Mouse (Mus musculus) erythroid progenitor cell, adult 5-6 weeks (primary cell): ENCODE measurements around the gene Erbb4. TPM values are rescaled to one million over a fixed set of nuclear protein-coding genes. Genes with fewer than 3 reads are reported as not detected.

Experiments
- ATAC-seq: replicated peaks from 2 replicates; pipeline ENCODE4 v1.8.0; 2016; ENCODE audit warnings: moderate number of reproducible peaks, mild to moderate bottlenecking, moderate TSS enrichment, inconsistent platforms; ENCODE audit not compliant: poor library complexity, low FRiP score, severe bottlenecking
- total RNA-seq, 2 experiments: library from RNA; stranded (forward) in 1 of 2; stranded (reverse) in 1 of 2; fragments of 150-400 nt in 1 of 2; fragments of 186-747, 209-891 nt in 1 of 2; gene quantifications; 2 replicates each; pipeline versions ENCODE4 v1.2.3 to v1.2.4; 2015 to 2017; ENCODE audit warnings: low replicate concordance in 2 of 2

Erbb4 gene
- total RNA-seq (2015; ENCODE audit: low replicate concordance) (not detected in 2 replicates), total RNA-seq (2017; ENCODE audit: low replicate concordance) (not detected in 2 replicates)

- no peak for ATAC-seq
Observed at GRCm38 (mm10) chr1:69107485-69108158, at the start of gene Erbb4. Erbb4 (minus strand) TSS chr1:69108059.

- ATAC-seq: no peak
Observed at GRCm38 (mm10) chr1:69157346-69157745, 49.5 kb upstream of the Erbb4 start.

GRCm38 (mm10) chr1:69141341-69141740 lies 33.5 kb upstream of the Erbb4 start:
- ATAC-seq: no peak

GRCm38 (mm10) chr1:69139519-69139868 lies 31.6 kb upstream of the Erbb4 start:
- ATAC-seq: no peak

GRCm38 (mm10) chr1:69138856-69139518 lies 31.1 kb upstream of the Erbb4 start:
- ATAC-seq: no peak

- ATAC-seq: no peak
Observed at GRCm38 (mm10) chr1:69124147-69124848, 16.4 kb upstream of the Erbb4 start.

- ATAC-seq: no peak
Observed at GRCm38 (mm10) chr1:69118249-69118938, 10.5 kb upstream of the Erbb4 start.

GRCm38 (mm10) chr1:69108159-69108925 lies 483 bp upstream of the Erbb4 start:
- no peak for ATAC-seq

GRCm38 (mm10) chr1:69106937-69107461 lies 860 bp downstream of the Erbb4 start:
- ATAC-seq: no peak

- ATAC-seq: no peak
Observed at GRCm38 (mm10) chr1:69106322-69106761, 1.5 kb downstream of the Erbb4 start.

GRCm38 (mm10) chr1:69105493-69106321 lies 2.2 kb downstream of the Erbb4 start:
- no peak for ATAC-seq

- ATAC-seq: no peak
Observed at GRCm38 (mm10) chr1:69105096-69105492, 2.8 kb downstream of the Erbb4 start.

GRCm38 (mm10) chr1:69103211-69103706 lies 4.6 kb downstream of the Erbb4 start:
- ATAC-seq: no peak

- no peak for ATAC-seq
Observed at GRCm38 (mm10) chr1:69101670-69102069, 6.2 kb downstream of the Erbb4 start.

GRCm38 (mm10) chr1:69093052-69093451 lies 14.8 kb downstream of the Erbb4 start:
- ATAC-seq: no peak

- no peak for ATAC-seq
Observed at GRCm38 (mm10) chr1:69089331-69089730, 18.5 kb downstream of the Erbb4 start.

GRCm38 (mm10) chr1:69085753-69086152 lies 22.1 kb downstream of the Erbb4 start:
- ATAC-seq: no peak

- ATAC-seq: no peak
Observed at GRCm38 (mm10) chr1:69048918-69049317, 58.9 kb downstream of the Erbb4 start.
